Mouse (Mus musculus) liver, embryonic 14.5 days (tissue): ENCODE measurements around the gene Nexn.

Source experiments
- CTCF ChIP-seq: IDR thresholded peaks from 2 replicates; pipeline ENCODE4 v1.5.1; 2016; ENCODE audit warnings: antibody characterized with exemption, low read depth, control low read depth
- EP300 ChIP-seq: IDR thresholded peaks from 2 replicates; pipeline ENCODE4 v1.6.1; 2016; ENCODE audit warnings: antibody characterized with exemption, low read depth

GRCm38 (mm10) chr3:152305971-152306370 lies 39.8 kb upstream of the Nexn start:
- TF ChIP-seq CTCF, result no peak
- TF ChIP-seq EP300, result no peak
